Mouse (Mus musculus) lung, postnatal 0 days (tissue): Measurements from ENCODE around the gene Cd6. TPM values are rescaled to one million over a fixed set of nuclear protein-coding genes. Genes with fewer than 3 reads are reported as not detected.

Experiments used
- ATAC-seq: fragments of 200-750 bp; cut with Nextera tagmentation; 2 replicates; pipeline ENCODE4 v1.8.0; 2017; ENCODE audit warnings: moderate library complexity
- DNase-seq: peaks from one replicate; pipeline ENCODE4 v3.0.0-alpha.2; 2016; ENCODE audit warnings: low spot score
- H3K27ac ChIP-seq: fragments of 300-500 bp; sonication (generic); 2 replicates; pipeline ENCODE4 v1.5.1; 2014; ENCODE audit warnings: antibody characterized with exemption, mild to moderate bottlenecking, low read length, mixed read lengths
- H3K27me3 ChIP-seq: fragments of 300-500 bp; sonication (generic); replicated peaks from 2 replicates; pipeline ENCODE4 v1.6.1; 2014; ENCODE audit warnings: low read length, mixed read lengths; ENCODE audit not compliant: insufficient read depth
- H3K36me3 ChIP-seq: fragments of 300-500 bp; sonication (generic); 2 replicates; pipeline ENCODE4 v1.6.1; 2014; ENCODE audit warnings: low read length, mixed read lengths; ENCODE audit not compliant: insufficient read depth
- H3K4me1 ChIP-seq: fragments of 300-500 bp; sonication (generic); 2 replicates; pipeline ENCODE4 v1.6.1; 2014; ENCODE audit warnings: antibody characterized with exemption, low read depth, low read length, mixed read lengths; ENCODE audit not compliant: insufficient read depth
- H3K4me2 ChIP-seq: fragments of 300-500 bp; sonication (generic); replicated peaks from 2 replicates; pipeline ENCODE4 v1.6.1; 2014; ENCODE audit warnings: low read depth, mild to moderate bottlenecking, low read length, moderate library complexity, mixed read lengths
- H3K4me3 ChIP-seq: fragments of 300-500 bp; sonication (generic); 2 replicates; pipeline ENCODE4 v1.5.1; 2014; ENCODE audit warnings: low read depth, low read length
- H3K9ac ChIP-seq: fragments of 300-500 bp; sonication (generic); replicated peaks from 2 replicates; pipeline ENCODE4 v1.6.1; 2014; ENCODE audit warnings: low read depth, mild to moderate bottlenecking
- H3K9me3 ChIP-seq: fragments of 300-500 bp; sonication (generic); 2 replicates; pipeline ENCODE4 v1.6.1; 2016; ENCODE audit warnings: low read length, mixed read lengths
- CTCF ChIP-seq: IDR thresholded peaks from 2 replicates; pipeline ENCODE4 v1.5.1; 2016; ENCODE audit warnings: antibody characterized with exemption, mild to moderate bottlenecking
- EP300 ChIP-seq: IDR thresholded peaks from 2 replicates; pipeline ENCODE4 v1.6.1; 2016; ENCODE audit warnings: antibody characterized with exemption, mild to moderate bottlenecking, control low read depth
- WGBS: fragments of 180-500 bp; shearing (Covaris S2); extraction: QIAGEN DNeasy Blood & Tissue Kit; methylation state at CpG from one replicate; pipeline ENCODE4 v1.1.7; 2014; 5-methylcytosine and 5-hydroxymethylcytosine counted together
- polyA plus RNA-seq: library from polyadenylated mRNA; unstranded; fragments of >200 nt; fragmentation: Nextera tagmentation; extraction: Ambion mirVana; gene quantifications from 2 replicates; pipeline ENCODE4 v1.2.1, GENCODE M21; 2015

The Cd6 gene
- polyA plus RNA-seq, 1 experiment from 2014 or later = not detected

- H3K27ac ChIP-seq = no peak overlapping the region
- no peak overlapping the region for H3K4me2 ChIP-seq
- H3K27me3 ChIP-seq = no peaks in the 10 kb centered on the region
- H3K9me3 ChIP-seq = no peaks in the 10 kb centered on the region
- H3K4me3 ChIP-seq = no peak overlapping the region
- 90% methylated on average over 4 of the region's 4 CpGs for WGBS
- no peak overlapping the region for H3K9ac ChIP-seq
- no peaks in the 10 kb centered on the region for H3K36me3 ChIP-seq
- DNase-seq = no peak
- ATAC-seq = no peak
- H3K4me1 ChIP-seq = no peaks in the 10 kb centered on the region; the same call in 1 of the 2 replicates
- TF ChIP-seq EP300 = no peak
- no peak for TF ChIP-seq CTCF
Measured at GRCm38 (mm10) chr19:10739916-10740315, 89.9 kb downstream of the Cd6 start.

Other genes starting within 250 kb of the Cd6 start
- gene Ddb1, start 224.7 kb downstream of the Cd6 start, polyA plus RNA-seq = 178 and 181 TPM in 2 replicates
- gene Tkfc, start 224.4 kb downstream of the Cd6 start, polyA plus RNA-seq = 7.3 TPM in 2 replicates
- gene Vwce, start 195.8 kb downstream of the Cd6 start, polyA plus RNA-seq = 0.08 TPM in 1 of 2 replicates, not detected in the other
- not detected in 2 replicates for gene Pga5, start 152.0 kb downstream of the Cd6 start, polyA plus RNA-seq
- gene Vps37c, start 141.3 kb downstream of the Cd6 start, polyA plus RNA-seq = 23.4 and 25.2 TPM in 2 replicates
- gene Cd5, start 91.1 kb downstream of the Cd6 start, polyA plus RNA-seq = 0.48 and 0.68 TPM in 2 replicates
- gene Slc15a3, start 9.7 kb upstream of the Cd6 start, polyA plus RNA-seq = 3.0 and 3.7 TPM in 2 replicates
- 15.1 and 18.9 TPM in 2 replicates for gene Tmem132a, start 39.9 kb upstream of the Cd6 start, polyA plus RNA-seq
- gene Tmem109, start 51.9 kb upstream of the Cd6 start, polyA plus RNA-seq = 143 and 155 TPM in 2 replicates
- gene Prpf19, start 65.2 kb upstream of the Cd6 start, polyA plus RNA-seq = 18.8 and 22.4 TPM in 2 replicates
- gene Zp1, start 90.6 kb upstream of the Cd6 start, polyA plus RNA-seq = not detected in 2 replicates
- 0.36 and 0.45 TPM in 2 replicates for gene Ptgdr2, start 107.1 kb upstream of the Cd6 start, polyA plus RNA-seq
- gene Ccdc86, start 119.2 kb upstream of the Cd6 start, polyA plus RNA-seq = 13.5 and 14.7 TPM in 2 replicates
- not detected in 2 replicates for gene Ms4a10, start 144.6 kb upstream of the Cd6 start, polyA plus RNA-seq
- gene Ms4a15, start 163.2 kb upstream of the Cd6 start, polyA plus RNA-seq = 0.15 and 0.37 TPM in 2 replicates
- not detected in 2 replicates for gene Ms4a18, start 188.0 kb upstream of the Cd6 start, polyA plus RNA-seq